Mouse (Mus musculus): ENCODE measurements around the gene Car10.

- TF ChIP-seq CTCF (IDR thresholded peaks at IDR 0.05; ENCODE audit: low read depth), result no peak
- TF ChIP-seq EP300 (optimal IDR thresholded peaks at IDR 0.05), result no peak
These were observed 467.9 kb downstream of the Car10 start for GRCm38 (mm10) chr11:93565756-93566155.
